Mouse (Mus musculus) limb, embryonic 10.5 days (tissue): ENCODE results near the gene Sdhb. TPM values are rescaled to one million over a fixed set of nuclear protein-coding genes. Genes with fewer than 3 reads are reported as not detected.

ENCODE experiments used
- DNase-seq: peaks from one replicate; pipeline ENCODE4 v3.0.0-alpha.2; 2017; ENCODE audit warnings: low spot score
- H3K27ac ChIP-seq: fragments of 300-500 bp; sonication (generic); 2 replicates; pipeline ENCODE4 v1.5.1; 2016; ENCODE audit warnings: mild to moderate bottlenecking
- H3K27me3 ChIP-seq: fragments of 300-500 bp; sonication (generic); 2 replicates; pipeline ENCODE4 v1.6.1; 2016; ENCODE audit warnings: low read depth, mild to moderate bottlenecking; ENCODE audit not compliant: poor library complexity, severe bottlenecking
- H3K36me3 ChIP-seq: fragments of 300-500 bp; sonication (generic); 2 replicates; pipeline ENCODE4 v1.6.1; 2016; ENCODE audit warnings: mild to moderate bottlenecking, moderate library complexity
- H3K4me1 ChIP-seq: fragments of 300-500 bp; sonication (generic); 2 replicates; pipeline ENCODE4 v1.6.1; 2016
- H3K4me3 ChIP-seq: fragments of 300-500 bp; sonication (generic); 2 replicates; pipeline ENCODE4 v1.5.1; 2016; ENCODE audit warnings: mild to moderate bottlenecking, moderate library complexity
- H3K9me3 ChIP-seq: fragments of 300-500 bp; sonication (generic); replicated peaks from 2 replicates; pipeline ENCODE4 v1.6.1; 2016; ENCODE audit warnings: mild to moderate bottlenecking
- WGBS: fragments of 180-500 bp; shearing (Covaris S2); methylation state at CpG from one replicate; pipeline ENCODE4 v1.1.7; 2016; 5-methylcytosine and 5-hydroxymethylcytosine counted together
- polyA plus RNA-seq: library from polyadenylated mRNA; unstranded; fragments of >200 nt; fragmentation: Nextera tagmentation; extraction: Ambion mirVana; gene quantifications from 2 replicates; pipeline ENCODE4 v1.2.1, GENCODE M21; 2016

The Sdhb gene
- polyA plus RNA-seq, 1 experiment from 2014 or later = 436 TPM

DNA sequence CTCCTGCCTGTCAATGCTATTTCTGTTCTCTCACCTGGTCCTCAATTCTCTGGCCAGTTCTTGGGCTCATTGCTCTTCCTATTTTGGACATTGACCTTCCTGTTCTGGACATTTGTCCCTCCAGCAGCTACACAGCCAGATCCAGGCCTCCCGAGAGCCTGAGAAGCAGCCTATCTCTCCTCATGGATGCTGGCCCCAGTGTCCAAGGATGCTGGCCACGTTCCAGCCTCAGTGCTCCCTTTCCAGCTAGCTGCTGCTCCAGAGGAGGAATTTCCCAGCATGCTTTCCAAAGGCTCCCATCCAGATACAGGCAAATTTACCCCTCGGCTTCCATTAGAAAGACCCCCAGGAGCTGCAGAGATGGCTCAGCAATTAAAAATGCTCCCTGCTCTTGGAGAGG, 10.4 kb upstream of the Sdhb start:
- Histone ChIP-seq H3K36me3 (no peaks in the 10 kb centered on the region), H3K4me3 (no peak overlapping the region), H3K27me3 (no peaks in the 10 kb centered on the region), H3K4me1 (peaks cover 8% of the 10 kb centered on the region; the same call in 1 of the 2 replicates), H3K27ac (no peak overlapping the region), H3K9me3 (no peaks in the 10 kb centered on the region)
- WGBS = 89% methylated on average over 3 of the region's 3 CpGs
- DNase-seq = no peak

DNA sequence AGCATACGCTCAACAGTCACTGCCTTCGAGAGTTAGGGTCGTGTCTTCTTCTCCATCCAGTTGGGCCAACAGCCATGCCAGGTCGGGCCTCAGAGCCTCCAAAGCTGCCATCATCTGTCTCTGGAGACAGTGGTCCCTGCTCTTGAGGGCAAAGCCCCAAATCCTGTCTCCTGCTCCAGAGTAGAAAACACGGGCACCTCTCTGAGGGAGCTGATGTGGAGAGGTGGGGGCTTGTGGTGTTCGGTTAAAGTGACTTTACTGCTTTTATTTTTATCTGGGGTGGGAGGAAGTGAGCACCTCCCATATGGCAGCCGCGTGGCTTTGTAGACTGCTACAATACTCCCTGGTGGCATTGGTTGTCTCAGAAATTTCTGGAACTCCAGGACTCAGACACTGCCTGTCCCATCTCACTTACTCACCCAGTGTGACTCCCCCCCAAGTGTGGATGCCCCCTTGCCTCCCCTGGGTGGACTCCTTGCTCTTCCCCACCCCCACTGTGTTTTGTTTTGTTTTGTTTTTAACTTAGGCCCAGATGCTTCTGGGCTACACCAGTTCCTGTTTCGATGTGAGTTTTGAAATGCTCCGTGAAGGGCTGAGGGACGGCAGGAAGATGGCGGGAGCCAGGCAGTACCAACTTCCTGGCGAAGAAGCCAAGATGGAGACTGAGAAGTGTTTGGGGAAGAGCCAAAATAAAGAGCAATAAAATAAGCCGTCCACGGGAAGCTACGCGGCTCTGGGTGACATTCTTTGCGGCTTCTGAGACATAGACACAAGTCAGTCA, 9.0 kb upstream of the Sdhb start:
- H3K36me3 ChIP-seq = no peaks in the 10 kb centered on the region
- 92% methylated on average over 18 of the region's 18 CpGs for WGBS
- peaks cover 6% of the 10 kb centered on the region for H3K27me3 ChIP-seq
- H3K4me3 ChIP-seq = no peak overlapping the region
- no peaks in the 10 kb centered on the region for H3K9me3 ChIP-seq
- no peak overlapping the region; the same call in 1 of the 2 replicates for H3K27ac ChIP-seq
- H3K4me1 ChIP-seq = peaks cover 7% of the 10 kb centered on the region
- no peak for DNase-seq

DNA sequence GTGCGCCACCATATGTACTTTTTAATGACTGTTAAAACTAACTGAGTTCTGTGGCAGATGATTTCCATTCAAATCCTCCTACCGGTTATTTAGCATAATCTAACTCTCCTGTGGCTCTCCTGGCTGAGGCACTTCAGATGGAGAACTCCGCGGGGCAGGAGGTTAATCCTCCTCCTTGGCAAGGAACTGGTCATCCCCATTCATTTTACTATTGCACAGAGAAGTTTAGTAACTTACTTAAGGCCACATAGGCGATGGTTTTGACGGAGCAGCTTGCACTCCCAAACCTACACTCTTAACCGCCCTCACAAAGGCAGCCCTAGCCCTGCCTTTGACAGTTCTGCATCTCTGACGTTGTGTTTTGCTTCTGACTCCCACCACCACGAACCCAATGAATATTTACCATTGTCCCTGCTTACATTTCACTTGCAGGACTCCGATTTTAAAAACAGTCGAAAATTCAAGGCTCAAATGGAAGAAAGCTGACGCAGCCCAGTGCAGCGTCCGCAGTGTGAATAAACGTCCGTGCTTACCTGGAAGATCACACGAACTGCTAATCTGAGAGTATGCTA, 3.8 kb upstream of the Sdhb start:
- Histone ChIP-seq H3K4me3 (peak overlapping the region; percentile 53), H3K27ac (peak overlapping the region; percentile 50), H3K9me3 (no peaks in the 10 kb centered on the region), H3K36me3 (no peaks in the 10 kb centered on the region), H3K27me3 (peaks cover 9% of the 10 kb centered on the region), H3K4me1 (peaks cover 40% of the 10 kb centered on the region)
- WGBS = 11% methylated on average over 17 of the region's 17 CpGs
- DNase-seq = no peak

DNA sequence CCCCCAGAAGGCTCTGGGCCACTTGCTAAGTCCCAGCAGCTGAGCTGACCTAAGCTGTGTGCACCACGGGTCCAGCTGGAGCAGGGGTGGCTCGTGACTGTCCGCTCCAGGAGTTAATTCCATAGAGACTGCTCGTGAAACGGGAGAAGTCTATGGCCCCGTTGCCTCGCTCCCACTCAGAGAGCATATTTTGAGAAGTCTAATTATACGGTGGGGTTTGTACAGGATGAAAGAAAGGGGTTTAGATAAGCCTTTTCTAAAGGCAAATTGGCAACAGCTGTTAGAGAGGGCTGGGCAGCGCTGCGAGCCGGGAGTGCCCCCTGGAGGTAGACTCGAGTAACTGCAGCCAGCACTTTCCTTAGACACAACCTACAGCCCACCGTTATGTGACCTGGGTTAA, 3.3 kb upstream of the Sdhb start:
- Histone ChIP-seq H3K4me3 (peak overlapping the region; percentile 53), H3K27ac (peak overlapping the region; percentile 50), H3K36me3 (no peaks in the 10 kb centered on the region), H3K27me3 (peaks cover 9% of the 10 kb centered on the region), H3K4me1 (peaks cover 45% of the 10 kb centered on the region), H3K9me3 (no peaks in the 10 kb centered on the region)
- DNase-seq = peak; percentile 83
- under 1% methylated on average over 13 of the region's 13 CpGs for WGBS

DNA sequence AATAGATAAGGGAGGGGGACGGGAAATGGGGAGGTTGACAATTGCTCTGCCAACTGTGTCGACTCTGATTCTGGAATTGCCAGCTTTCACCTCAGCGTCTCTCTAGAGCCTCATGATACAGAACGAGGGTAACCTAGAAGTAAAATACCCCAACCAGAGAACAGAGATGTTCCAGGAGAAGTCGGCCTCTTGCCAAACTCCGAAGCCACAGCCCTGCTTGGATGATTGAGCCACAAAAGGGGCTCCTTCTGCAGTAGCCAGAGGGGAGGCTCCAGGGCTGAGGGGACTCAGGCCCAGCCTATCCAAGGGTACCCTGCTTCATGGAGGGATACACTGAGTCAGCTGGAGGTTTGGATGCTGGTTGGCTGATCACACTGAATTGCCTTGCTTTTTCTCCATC, 2.7 kb upstream of the Sdhb start:
- Histone ChIP-seq H3K9me3 (no peaks in the 10 kb centered on the region), H3K4me3 (no peak overlapping the region), H3K27me3 (peaks cover 9% of the 10 kb centered on the region), H3K27ac (no peak overlapping the region), H3K36me3 (no peaks in the 10 kb centered on the region), H3K4me1 (peaks cover 51% of the 10 kb centered on the region)
- DNase-seq = no peak
- WGBS = 66% methylated on average over 6 of the region's 6 CpGs

DNA sequence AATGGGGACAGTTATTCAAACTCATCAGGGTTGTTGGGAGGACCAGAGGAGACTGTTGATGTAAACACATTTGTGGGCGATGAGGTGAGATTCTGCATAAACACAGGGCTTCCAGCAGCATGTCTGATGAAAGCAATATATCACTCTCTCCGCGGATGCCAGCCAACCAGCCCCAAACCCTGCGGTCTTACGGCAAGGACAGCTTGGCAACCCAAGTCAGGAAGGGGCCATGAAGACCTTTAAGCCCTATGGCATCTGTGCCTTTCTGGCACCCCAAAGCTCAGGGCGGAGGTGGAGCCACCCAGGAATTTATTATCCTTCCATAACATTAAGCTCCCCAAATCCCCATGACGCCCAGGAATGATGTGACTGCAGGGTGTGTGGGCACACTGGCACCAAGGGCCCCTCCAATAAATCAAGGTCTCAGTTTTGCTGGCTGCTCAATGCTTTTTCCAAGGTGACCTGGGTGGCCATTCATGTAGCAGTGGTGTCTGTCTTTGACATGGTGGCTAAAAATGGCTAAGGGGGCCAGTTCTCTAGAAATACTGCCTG, 1.8 kb upstream of the Sdhb start:
- Histone ChIP-seq H3K4me1 (peaks cover 52% of the 10 kb centered on the region), H3K27me3 (peaks cover 9% of the 10 kb centered on the region), H3K36me3 (peaks cover 3% of the 10 kb centered on the region; the same call in 1 of the 2 replicates), H3K27ac (no peak overlapping the region), H3K9me3 (no peaks in the 10 kb centered on the region), H3K4me3 (no peak overlapping the region)
- WGBS = 82% methylated on average over 7 of the region's 7 CpGs
- no peak for DNase-seq

DNA sequence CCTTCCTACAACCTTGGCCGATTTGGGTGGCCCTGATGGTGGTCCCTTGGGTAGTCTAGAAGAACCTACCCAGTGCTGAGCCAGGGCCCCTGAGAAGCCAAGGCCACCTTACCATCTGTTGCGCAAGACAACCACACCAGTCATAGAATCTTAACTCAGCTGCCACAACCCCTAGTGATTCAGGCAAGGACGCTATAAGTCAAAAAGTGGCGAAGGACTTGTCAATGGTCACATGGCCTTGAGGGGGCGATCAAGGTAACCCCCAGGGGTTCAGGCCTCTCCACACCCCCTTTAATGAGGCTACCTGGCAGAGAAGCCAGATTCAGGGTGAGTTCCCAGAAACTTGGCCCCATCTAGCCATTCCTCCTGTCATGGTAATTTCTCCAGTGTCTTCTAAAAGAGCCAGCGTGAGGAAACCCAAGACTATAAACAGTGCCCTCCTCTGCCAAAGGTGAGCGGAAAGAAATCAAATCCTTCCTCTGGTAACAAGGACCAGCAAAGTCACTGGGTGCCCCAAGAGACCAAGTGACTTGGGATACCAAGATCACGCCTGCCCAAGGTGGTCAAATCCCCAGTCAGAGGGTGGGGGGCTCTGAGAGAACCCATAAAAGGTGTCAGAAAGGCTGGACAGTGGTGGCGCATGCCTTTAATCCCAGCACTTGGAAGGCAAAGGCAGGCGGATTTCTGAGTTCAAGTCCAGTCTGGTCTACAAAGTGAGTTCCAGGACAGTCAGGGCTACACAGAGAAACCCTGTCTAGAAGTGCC, 1.1 kb upstream of the Sdhb start:
- H3K27me3 ChIP-seq = peaks cover 9% of the 10 kb centered on the region
- 0 out of 2 replicates have a peak overlapping the region, but pooled peaks have one; percentile 96 for H3K27ac ChIP-seq
- H3K4me1 ChIP-seq = peaks cover 55% of the 10 kb centered on the region
- DNase-seq = no peak
- WGBS = 77% methylated on average over 10 of the region's 10 CpGs
- H3K9me3 ChIP-seq = no peaks in the 10 kb centered on the region
- peaks cover 3% of the 10 kb centered on the region; the same call in 1 of the 2 replicates for H3K36me3 ChIP-seq
- H3K4me3 ChIP-seq = no peak overlapping the region

DNA sequence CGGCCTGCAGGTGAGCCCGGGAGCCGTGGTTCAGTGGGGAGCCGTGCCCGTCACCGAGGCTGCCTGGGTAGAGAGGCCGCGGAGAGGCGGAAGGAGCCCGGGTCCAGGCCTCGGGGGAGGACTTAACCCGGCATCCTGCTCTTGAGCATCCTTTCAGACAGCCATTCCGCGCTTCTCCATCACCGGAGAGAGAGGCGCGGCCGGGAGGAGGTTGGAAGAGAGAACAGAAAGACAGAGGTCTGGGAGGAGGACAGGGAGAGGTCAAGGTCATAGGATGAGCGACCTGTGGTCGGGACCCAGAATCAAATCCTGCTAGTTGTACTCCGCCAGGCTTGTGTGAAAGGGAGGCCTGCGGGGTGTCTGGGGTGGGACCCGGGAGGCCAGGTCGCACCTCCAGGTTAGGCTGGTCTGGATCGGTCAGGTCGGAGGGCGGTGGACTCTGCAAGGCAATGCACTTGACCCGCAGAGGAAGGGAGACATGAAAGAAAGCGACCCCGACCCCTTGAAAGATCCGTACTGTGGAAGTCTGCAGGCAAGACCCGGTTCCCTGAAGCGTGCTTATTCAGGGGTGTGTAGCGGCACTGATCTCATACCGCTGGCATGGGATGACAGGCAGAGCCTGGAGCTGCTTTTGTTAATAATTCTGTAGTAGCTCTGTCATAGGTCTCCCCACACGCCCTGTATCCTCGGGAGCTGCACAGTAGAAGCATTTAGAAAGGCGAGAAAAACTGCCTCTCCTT, 634 bp downstream of the Sdhb start:
- WGBS = 3% methylated on average over 38 of the region's 38 CpGs
- peaks cover 55% of the 10 kb centered on the region for H3K4me1 ChIP-seq
- H3K9me3 ChIP-seq = no peaks in the 10 kb centered on the region
- H3K4me3 ChIP-seq = peak overlapping the region; percentile 97
- DNase-seq = no peak
- H3K27me3 ChIP-seq = peaks cover 7% of the 10 kb centered on the region
- peaks cover 14% of the 10 kb centered on the region for H3K36me3 ChIP-seq
- peak overlapping the region; percentile 96 for H3K27ac ChIP-seq

DNA sequence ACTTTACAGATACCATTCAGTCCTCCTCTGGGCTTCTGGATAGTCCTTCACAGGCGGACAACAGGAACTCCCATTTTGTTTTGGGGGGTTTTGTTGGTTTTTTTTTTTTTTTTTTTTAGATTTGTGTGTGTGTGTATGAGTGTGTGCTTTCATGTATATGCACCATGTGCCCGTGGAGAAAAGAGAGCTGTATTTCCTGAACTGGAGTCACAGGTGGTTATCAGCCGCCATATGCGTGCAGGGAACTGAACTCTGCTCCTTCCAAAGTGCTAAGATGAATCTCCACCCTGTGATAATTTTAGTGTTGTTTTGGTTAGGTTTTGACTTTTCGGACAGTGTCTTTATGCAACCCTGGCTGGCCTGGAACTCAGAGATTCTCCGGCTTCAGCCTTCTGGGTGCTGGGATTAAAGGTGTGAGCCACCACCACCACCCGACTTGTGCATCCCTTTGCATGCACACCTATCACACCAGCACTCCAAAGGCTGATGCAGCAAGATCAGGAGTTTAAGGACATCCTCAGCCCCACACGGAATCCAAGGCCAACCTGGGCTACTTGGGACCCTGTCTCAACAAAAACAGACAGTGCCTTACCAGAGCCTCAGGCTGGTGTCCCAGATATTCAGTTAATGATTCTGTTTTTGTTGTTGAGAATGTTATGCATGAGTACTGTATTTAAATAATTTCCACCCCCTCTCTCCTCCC, 1.4 kb downstream of the Sdhb start:
- no peak for DNase-seq
- Histone ChIP-seq H3K4me1 (peaks cover 47% of the 10 kb centered on the region), H3K36me3 (peaks cover 21% of the 10 kb centered on the region), H3K27ac (no peak overlapping the region), H3K4me3 (peak overlapping the region; percentile 97), H3K27me3 (no peaks in the 10 kb centered on the region), H3K9me3 (no peaks in the 10 kb centered on the region)
- WGBS = 84% methylated on average over 8 of the region's 8 CpGs

DNA sequence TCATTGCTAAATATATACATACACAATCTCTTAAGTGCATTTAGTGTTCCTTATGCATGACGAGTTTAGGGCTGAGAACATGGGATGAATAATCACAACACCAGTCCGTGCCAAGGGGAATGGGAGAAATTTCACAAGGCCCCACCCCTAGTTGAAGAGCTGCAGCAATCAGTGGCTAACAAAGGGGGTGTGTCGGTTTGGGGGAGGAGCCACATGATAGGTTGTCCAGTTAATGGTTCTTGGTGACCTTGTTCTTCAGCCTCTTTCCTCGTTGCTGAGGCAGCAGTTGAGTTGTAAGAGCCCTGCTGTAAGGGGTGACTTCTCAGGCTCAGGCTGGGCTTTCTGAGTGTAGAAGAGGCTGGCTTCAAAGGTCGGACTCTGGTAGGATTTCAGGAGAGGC, 1.9 kb downstream of the Sdhb start:
- peaks cover 27% of the 10 kb centered on the region for H3K36me3 ChIP-seq
- WGBS = 46% methylated on average over 5 of the region's 5 CpGs
- no peak overlapping the region for H3K4me3 ChIP-seq
- no peaks in the 10 kb centered on the region for H3K27me3 ChIP-seq
- no peaks in the 10 kb centered on the region for H3K9me3 ChIP-seq
- DNase-seq = no peak
- no peak overlapping the region for H3K27ac ChIP-seq
- H3K4me1 ChIP-seq = peaks cover 41% of the 10 kb centered on the region

DNA sequence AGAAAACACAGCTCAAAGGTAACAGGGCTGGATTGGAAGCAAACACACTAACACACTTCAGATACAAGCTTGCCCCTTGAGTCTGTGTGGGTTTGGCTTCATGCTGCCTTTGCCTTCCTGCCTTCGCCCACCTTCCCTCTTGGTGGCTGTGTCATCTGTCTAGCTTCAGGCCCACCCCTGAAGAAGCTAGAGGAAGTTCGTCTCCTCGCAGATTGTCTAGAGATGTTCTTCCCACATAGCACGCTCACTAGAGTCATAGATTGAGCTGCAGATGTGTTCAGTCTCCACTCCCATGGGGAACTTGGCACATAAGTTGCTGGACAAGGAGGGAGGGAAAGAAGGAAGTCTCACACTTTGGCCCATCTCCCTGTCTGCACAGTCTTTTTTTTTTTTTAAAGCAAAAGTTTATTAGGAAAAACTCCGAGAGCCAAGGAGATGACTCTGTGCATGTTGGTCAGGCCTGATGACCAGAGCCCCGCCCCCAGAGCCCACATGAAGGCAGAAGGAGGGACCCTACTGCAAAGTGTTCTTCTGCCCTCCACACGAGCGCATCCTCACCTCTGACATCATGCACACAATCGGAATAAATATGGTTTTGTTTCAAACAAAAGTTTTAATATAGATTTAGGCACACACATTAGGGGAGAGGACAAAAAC, 3.1 kb downstream of the Sdhb start:
- DNase-seq = no peak
- H3K27ac ChIP-seq = no peak overlapping the region
- WGBS = 88% methylated on average over 9 of the region's 9 CpGs
- no peak overlapping the region for H3K4me3 ChIP-seq
- H3K9me3 ChIP-seq = no peaks in the 10 kb centered on the region
- H3K36me3 ChIP-seq = peaks cover 36% of the 10 kb centered on the region
- peaks cover 38% of the 10 kb centered on the region for H3K4me1 ChIP-seq
- no peaks in the 10 kb centered on the region for H3K27me3 ChIP-seq
